Mouse (Mus musculus): ENCODE data around the gene Vangl1. TPM values are rescaled to one million over a fixed set of nuclear protein-coding genes. Genes with fewer than 3 reads are reported as not detected.
"Not testable (repeated sequence)": the region's sequence is repeated elsewhere in the genome, so short reads cannot be mapped to it uniquely, and the experiment has no call there.

Vangl1 gene
- polyA plus RNA-seq, 1 experiment, result 25.4 TPM

DNA sequence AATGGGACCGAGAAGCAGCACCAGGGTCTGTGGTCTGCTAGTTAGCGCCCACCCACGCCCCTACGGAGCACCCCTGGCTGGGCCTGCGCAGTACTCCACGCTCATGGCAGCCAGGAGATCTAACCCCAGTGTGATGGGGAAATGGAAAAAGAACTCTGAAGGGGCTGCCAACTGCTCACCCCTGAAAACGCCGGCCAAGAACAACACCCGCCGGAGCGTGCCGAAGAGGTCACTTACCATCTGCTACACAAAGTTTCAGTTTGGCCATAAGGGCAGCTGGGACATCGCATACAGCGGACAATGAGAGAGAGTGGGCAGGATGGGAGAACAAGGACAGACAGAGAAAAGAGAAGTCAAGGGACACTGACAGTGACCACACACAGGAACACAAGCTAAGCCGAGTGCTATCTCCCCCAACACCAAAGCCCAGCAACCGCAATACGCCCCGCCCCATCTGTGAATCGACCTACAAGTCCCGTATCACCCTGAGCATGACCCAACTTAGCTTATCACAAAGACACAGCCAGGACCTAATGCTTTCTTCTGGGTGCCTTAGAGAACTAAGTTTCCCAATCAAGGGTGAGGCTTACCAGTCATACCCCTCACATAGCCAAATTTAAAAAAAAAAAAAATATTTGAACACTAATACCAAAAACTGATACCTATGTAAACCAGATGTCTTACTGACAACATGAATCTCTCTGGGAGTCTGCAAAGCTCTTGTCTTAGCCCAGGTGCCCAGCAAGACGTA, 38.8 kb downstream of the Vangl1 start:
- TF ChIP-seq MAX (IDR thresholded peaks at IDR 0.05) (no peak), MYOD1 (IDR thresholded peaks at IDR 0.05; ENCODE audit: control insufficient read depth, insufficient read length, low read depth) (no peak), FOSL1 (IDR thresholded peaks at IDR 0.05; ENCODE audit: insufficient read depth, low read length, poor library complexity, severe bottlenecking) (no peak), CTCF (IDR thresholded peaks at IDR 0.05; ENCODE audit: control insufficient read depth, insufficient read depth, insufficient read length) (no peak), USF1 (IDR thresholded peaks at IDR 0.05; ENCODE audit: low read depth) (no peak), CEBPB (IDR thresholded peaks at IDR 0.05; ENCODE audit: low read depth) (no peak), MYOG (IDR thresholded peaks at IDR 0.05; ENCODE audit: control insufficient read depth, extremely low read depth, insufficient read length) (no peak)
- H3K4me3 ChIP-seq (ENCODE audit: insufficient read depth, poor library complexity, severe bottlenecking), result no peak overlapping the region

GRCm38 (mm10) chr3:102164911-102165310, 39.6 kb downstream of the Vangl1 start:
- Histone ChIP-seq H3K4me3 (ENCODE audit: insufficient read depth, poor library complexity, severe bottlenecking) (no peak overlapping the region), H3K27me3 (ENCODE audit: control insufficient read depth, insufficient read depth, insufficient read length) (no peaks in the 10 kb centered on the region), H3K79me3 (ENCODE audit: low read depth) (peaks cover 6% of the 10 kb centered on the region), H3K36me3 (ENCODE audit: control insufficient read depth, insufficient read depth) (peaks cover 51% of the 10 kb centered on the region), H3ac (ENCODE audit: control insufficient read depth, insufficient read length, low read depth) (no peak overlapping the region), H3K79me2 (ENCODE audit: control insufficient read depth, insufficient read depth) (peaks cover 13% of the 10 kb centered on the region)
- TF ChIP-seq FOSL1 (IDR thresholded peaks at IDR 0.05; ENCODE audit: insufficient read depth, low read length, poor library complexity, severe bottlenecking), result no peak
- no peak for TF ChIP-seq CEBPB (IDR thresholded peaks at IDR 0.05; ENCODE audit: low read depth)
- TF ChIP-seq MAX (IDR thresholded peaks at IDR 0.05), result no peak
- no peak for TF ChIP-seq CTCF (IDR thresholded peaks at IDR 0.05; ENCODE audit: control insufficient read depth, insufficient read depth, insufficient read length)
- no peak for TF ChIP-seq USF1 (IDR thresholded peaks at IDR 0.05; ENCODE audit: low read depth)
- TF ChIP-seq MYOG (IDR thresholded peaks at IDR 0.05; ENCODE audit: control insufficient read depth, extremely low read depth, insufficient read length), result no peak

More for the DNA sequence above, 38.8 kb downstream of the Vangl1 start:
- peaks cover 20% of the 10 kb centered on the region for H3K79me2 ChIP-seq (ENCODE audit: control insufficient read depth, insufficient read depth)
- peaks cover 44% of the 10 kb centered on the region for H3K36me3 ChIP-seq (ENCODE audit: control insufficient read depth, insufficient read depth)
- no peak overlapping the region for H3ac ChIP-seq (ENCODE audit: control insufficient read depth, insufficient read length, low read depth)
- peaks cover 6% of the 10 kb centered on the region for H3K79me3 ChIP-seq (ENCODE audit: low read depth)
- H3K27me3 ChIP-seq (ENCODE audit: control insufficient read depth, insufficient read depth, insufficient read length), result no peaks in the 10 kb centered on the region

DNA sequence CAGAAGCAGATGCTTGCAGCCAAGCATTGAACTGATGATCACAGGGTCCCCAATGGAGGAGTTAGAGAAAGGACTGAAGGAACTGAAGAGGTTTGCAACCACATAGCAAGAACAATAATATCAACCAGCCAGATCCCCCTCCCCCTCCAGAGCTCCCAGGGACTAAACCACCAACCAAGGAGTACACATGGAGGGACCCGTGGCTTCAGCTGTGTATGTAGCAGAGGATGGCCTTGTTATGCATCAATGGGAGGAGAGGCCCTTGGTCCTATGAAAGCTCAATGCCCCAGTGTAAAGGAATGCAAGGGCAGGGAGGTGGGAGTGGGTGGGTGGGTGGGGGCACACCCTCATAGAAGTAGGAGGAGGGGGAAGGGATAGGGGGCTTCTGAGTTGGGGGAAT, 40.6 kb downstream of the Vangl1 start:
- Histone ChIP-seq H3K36me3 (ENCODE audit: control insufficient read depth, insufficient read depth) (peaks cover 55% of the 10 kb centered on the region), H3K79me2 (ENCODE audit: control insufficient read depth, insufficient read depth) (peaks cover 11% of the 10 kb centered on the region)
- H3K79me3 ChIP-seq (ENCODE audit: low read depth); H3K27me3 ChIP-seq (ENCODE audit: control insufficient read depth, insufficient read depth, insufficient read length); H3K4me3 ChIP-seq (ENCODE audit: insufficient read depth, poor library complexity, severe bottlenecking); H3ac ChIP-seq (ENCODE audit: control insufficient read depth, insufficient read length, low read depth): not testable (repeated sequence)

DNA sequence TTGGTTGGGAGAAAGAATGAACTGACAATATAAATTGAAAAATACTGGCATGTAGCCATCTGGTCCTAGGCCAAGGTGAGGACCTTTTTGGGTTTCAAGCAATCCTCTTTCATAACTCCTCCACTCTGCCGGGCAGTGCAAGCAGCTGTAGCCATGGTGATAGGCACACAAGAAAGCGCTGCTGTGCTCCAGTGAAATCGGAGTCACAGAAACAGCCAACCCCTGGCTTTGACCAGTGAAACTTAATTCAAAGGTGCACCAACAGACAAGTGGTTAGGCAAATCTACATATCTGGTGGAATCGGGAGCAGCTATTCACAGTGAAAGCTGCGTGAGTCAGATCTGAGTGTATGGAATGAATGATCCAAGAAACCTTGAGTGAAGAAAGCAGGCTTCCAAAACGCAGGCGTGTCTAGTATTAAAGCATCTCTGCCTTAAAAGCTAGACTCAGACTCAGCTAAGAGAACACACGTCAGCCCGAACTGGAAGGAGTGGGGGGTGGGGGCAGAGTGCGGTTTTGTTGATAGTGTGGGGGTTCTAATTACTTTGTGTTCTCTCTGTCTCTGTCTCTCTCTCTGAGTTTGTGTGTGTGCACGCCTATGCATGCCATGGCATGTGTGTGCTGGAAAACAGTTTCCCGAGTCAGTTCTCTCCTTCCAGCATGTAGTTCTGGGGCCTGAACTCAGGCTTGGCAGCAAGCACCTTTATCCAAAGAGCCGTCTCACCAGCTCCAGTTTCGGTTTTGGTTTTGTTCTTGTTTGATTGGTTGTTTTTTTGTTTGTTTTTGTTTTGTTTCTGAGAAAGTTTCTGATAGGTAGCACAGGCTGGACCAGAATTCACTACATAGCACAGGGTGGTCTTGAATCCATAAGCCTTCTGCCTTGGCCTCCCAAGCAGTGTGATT, 44.8 kb downstream of the Vangl1 start:
- no peak overlapping the region for H3ac ChIP-seq (ENCODE audit: control insufficient read depth, insufficient read length, low read depth)
- no peaks in the 10 kb centered on the region for H3K27me3 ChIP-seq (ENCODE audit: control insufficient read depth, insufficient read depth, insufficient read length)
- H3K79me3 ChIP-seq (ENCODE audit: low read depth), result no peaks in the 10 kb centered on the region
- H3K36me3 ChIP-seq (ENCODE audit: control insufficient read depth, insufficient read depth), result peaks cover 61% of the 10 kb centered on the region
- no peaks in the 10 kb centered on the region for H3K79me2 ChIP-seq (ENCODE audit: control insufficient read depth, insufficient read depth)
- TF ChIP-seq USF1 (IDR thresholded peaks at IDR 0.05; ENCODE audit: low read depth), result no peak
- no peak for TF ChIP-seq FOSL1 (IDR thresholded peaks at IDR 0.05; ENCODE audit: insufficient read depth, low read length, poor library complexity, severe bottlenecking)
- no peak for TF ChIP-seq MYOD1 (IDR thresholded peaks at IDR 0.05; ENCODE audit: control insufficient read depth, insufficient read length, low read depth)
- no peak for TF ChIP-seq MAX (IDR thresholded peaks at IDR 0.05)
- no peak for TF ChIP-seq MYOG (IDR thresholded peaks at IDR 0.05; ENCODE audit: control insufficient read depth, extremely low read depth, insufficient read length)
- TF ChIP-seq CEBPB (IDR thresholded peaks at IDR 0.05; ENCODE audit: low read depth), result no peak
- TF ChIP-seq CTCF (IDR thresholded peaks at IDR 0.05; ENCODE audit: control insufficient read depth, insufficient read depth, insufficient read length), result no peak
- no peak overlapping the region for H3K4me3 ChIP-seq (ENCODE audit: insufficient read depth, poor library complexity, severe bottlenecking)

- Histone ChIP-seq H3K4me3 (ENCODE audit: insufficient read depth, poor library complexity, severe bottlenecking) (no peak overlapping the region), H3K36me3 (ENCODE audit: control insufficient read depth, insufficient read depth) (peaks cover 60% of the 10 kb centered on the region), H3ac (ENCODE audit: control insufficient read depth, insufficient read length, low read depth) (no peak overlapping the region), H3K27me3 (ENCODE audit: control insufficient read depth, insufficient read depth, insufficient read length) (no peaks in the 10 kb centered on the region), H3K79me2 (ENCODE audit: control insufficient read depth, insufficient read depth) (no peaks in the 10 kb centered on the region), H3K79me3 (ENCODE audit: low read depth) (no peaks in the 10 kb centered on the region)
- TF ChIP-seq FOSL1 (IDR thresholded peaks at IDR 0.05; ENCODE audit: insufficient read depth, low read length, poor library complexity, severe bottlenecking) (no peak), CTCF (IDR thresholded peaks at IDR 0.05; ENCODE audit: control insufficient read depth, insufficient read depth, insufficient read length) (no peak), MYOD1 (IDR thresholded peaks at IDR 0.05; ENCODE audit: control insufficient read depth, insufficient read length, low read depth) (no peak), CEBPB (IDR thresholded peaks at IDR 0.05; ENCODE audit: low read depth) (no peak)
Measured at GRCm38 (mm10) chr3:102158759-102159422, 45.6 kb downstream of the Vangl1 start.
